Mouse (Mus musculus) kidney, adult 8-10 months (tissue): ENCODE data around the gene Cmtm4.
"Not testable (repeated sequence)": the region's sequence is repeated elsewhere in the genome, so short reads cannot be mapped to it uniquely, and the experiment has no call there.

Experiments used
- DNase-seq, 2 experiments: peaks; one replicate each; pipeline ENCODE4 v3.0.0; 2022

Gene Cmtm4

GRCm38 (mm10) chr8:104336806-104337205, 58.8 kb downstream of the Cmtm4 start:
- no peak for DNase-seq

DNA sequence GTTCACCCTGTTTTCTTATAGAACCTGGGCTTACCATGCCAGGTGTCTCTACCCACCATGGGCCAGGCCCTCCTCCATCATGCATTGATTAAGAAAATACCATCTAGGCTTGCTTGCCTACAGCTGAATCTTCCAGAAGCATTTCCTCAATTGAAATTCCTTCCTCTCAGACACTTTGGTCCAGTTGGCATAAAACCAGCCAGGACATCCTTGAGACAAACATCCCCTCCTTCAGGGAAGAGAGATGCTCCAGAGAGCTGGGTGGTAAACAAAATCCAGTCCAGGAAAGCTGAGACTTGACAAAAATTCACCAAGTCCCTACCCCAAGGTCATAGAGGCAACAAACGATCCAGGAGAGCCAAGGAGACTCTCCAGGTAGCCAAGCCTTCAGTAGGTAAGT, 61.4 kb downstream of the Cmtm4 start:
- no peak for DNase-seq

DNA sequence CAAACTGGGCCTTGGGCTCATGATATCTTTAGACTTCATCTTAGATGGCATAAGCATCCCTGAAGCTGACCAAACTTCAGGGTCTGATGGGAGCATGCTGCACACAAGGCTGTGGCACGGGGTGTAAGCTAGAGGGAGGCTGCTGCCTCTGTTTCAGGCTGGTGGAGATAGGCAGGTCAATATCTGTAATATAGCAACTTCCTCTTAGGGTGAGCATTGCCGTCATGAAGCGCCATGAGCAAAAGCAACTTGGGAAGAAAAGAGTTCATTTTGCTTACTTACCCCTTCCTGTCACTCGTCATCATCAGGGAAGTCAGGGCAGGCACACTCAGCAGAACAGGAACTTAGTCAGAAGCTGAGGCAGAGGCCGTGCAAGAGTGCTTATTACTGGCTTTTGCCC, 61.8 kb downstream of the Cmtm4 start:
- DNase-seq, result no peak

DNA sequence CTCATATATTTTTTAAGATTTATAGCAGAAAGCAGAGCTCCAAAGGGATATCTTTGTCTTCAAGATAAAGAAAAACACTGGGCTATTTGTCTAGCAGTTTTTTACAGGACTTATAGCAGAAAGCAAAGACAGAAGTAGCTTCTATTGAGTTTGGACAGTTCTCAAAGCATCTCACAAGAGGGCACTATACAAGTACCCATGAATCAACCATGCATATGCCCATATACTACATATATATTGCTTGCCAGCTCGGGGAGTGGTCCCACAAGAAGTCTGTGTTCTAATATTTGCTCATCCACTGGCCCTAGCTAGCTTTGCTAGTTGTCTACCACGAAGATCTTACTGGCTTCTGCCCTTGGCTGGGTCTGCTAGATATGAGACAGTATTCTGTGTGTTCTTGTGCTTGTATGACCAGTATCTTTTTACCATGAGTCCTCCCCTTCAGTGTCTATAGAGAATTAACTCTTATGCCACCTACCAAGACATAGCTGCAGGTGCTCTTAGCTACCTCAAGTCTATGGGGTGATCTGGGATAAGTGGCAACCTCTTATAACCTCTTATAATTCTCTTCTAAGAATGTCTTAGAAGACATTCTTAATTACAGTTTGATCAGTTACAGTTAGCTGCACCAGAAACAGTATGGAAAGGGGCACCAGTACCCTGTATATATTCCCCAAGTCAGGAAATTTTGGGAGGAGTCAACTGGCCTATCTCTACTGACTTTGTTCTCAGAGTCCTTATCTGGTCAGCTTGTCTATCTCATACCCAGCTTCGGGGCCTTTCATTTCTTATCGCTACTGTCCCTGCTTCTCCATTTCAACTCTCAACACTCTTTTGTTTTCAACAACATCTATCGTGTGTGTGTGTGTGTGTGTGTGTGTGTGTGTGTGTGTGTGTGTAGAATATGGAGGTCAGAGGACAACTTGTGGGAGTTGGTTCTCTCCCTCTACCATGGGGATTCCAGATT, 62.7 kb downstream of the Cmtm4 start:
- DNase-seq, result no peak

GRCm38 (mm10) chr8:104321930-104322329, 73.7 kb downstream of the Cmtm4 start, which contains the start of gene Cmtm2b:
Gene Cmtm2b, plus strand, starts transcription at chr8:104322230.
- not testable (repeated sequence) for DNase-seq

GRCm38 (mm10) chr8:104321267-104321666, 74.3 kb downstream of the Cmtm4 start, which contains the start of gene Gm11020:
Gene Gm11020, plus strand, starts transcription at chr8:104321567.
- DNase-seq, result not testable (repeated sequence)

GRCm38 (mm10) chr8:104313311-104313710, 82.3 kb downstream of the Cmtm4 start:
- DNase-seq, result peak in 1 of 2 experiments; percentile 14

- DNase-seq, result not testable (repeated sequence)
Measured at GRCm38 (mm10) chr8:104312023-104312422, 83.6 kb downstream of the Cmtm4 start.

GRCm38 (mm10) chr8:104309441-104310155, 86.0 kb downstream of the Cmtm4 start, which contains the start of the genes Gm45711 and Cmtm1:
Gene Gm45711, minus strand, starts transcription at chr8:104310081.
Gene Cmtm1, minus strand, starts transcription at chr8:104310145.
- peak in 1 of 2 experiments; percentile 4 for DNase-seq

DNA sequence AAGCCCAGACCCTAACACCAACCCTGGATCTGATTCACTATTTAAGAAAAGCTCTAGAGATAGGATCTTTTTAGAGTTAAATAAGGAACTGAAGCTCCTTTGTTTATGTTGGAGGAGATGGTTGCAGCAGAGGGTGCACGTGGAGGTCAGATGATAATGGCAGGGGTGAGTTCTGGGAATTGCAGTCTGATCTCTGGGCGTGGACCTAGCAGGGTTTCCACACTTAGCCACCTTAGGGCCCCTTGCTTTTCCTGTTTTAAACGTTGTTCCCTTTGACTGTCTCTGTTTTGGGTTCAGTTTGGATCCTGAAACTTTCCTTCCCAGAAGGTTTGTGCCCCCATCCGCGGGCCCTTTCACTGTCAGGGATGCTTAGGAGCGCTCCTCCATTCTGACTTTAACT, 87.3 kb downstream of the Cmtm4 start:
- not testable (repeated sequence) for DNase-seq

GRCm38 (mm10) chr8:104304962-104305361, 90.6 kb downstream of the Cmtm4 start:
- no peak for DNase-seq

DNA sequence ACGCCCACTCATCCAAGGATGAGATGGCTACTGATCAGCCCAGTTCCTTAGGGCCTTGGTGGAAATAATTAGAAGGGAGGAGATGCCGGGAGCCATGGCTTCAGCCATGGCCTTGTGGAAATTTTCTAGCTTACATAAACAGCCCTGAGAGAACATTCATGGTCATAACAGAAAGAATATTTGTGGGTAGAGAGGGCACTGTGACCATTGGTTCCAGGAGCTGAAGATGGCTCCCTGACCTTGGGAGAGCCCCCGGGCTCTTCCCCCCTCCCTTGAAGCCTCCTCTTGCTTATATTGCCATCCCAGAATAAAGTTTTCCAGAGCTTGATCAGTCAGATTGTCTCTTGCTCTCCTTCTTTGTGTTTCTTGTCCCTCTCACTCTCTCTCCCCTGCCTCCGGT, 93.1 kb downstream of the Cmtm4 start:
- not testable (repeated sequence) for DNase-seq

DNA sequence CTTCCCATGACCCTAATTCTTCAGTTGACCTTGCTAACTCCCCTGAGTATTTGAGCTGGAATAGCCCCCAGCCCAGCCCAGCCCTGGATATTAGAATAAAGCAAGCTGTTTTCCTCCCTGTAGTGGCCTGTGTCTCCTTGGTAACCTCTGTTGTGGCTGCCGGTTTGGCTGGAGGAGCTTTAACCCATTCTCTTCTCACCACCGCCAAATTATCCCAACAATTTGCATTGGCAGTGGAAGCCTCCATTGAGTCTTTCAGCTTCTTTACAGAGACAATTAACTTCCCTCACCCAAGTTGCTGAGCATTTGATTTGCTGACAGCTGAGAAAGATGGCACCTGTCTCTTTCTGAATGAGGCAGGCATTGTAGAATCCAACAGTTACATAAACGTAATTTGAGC, 94.0 kb downstream of the Cmtm4 start:
- DNase-seq, result not testable (repeated sequence)
